Mouse (Mus musculus): ENCODE measurements around the gene Arhgap23.

The Arhgap23 gene

GRCm38 (mm10) chr11:97434704-97435454, 19.5 kb downstream of the Arhgap23 start:
- peak; percentile 86 to 93 for DNase-seq (ENCODE audit: low spot score in 2 of 2)

GRCm38 (mm10) chr11:97435808-97436491, 20.6 kb downstream of the Arhgap23 start:
- peak; percentile 89 for DNase-seq (ENCODE audit: low spot score in 2 of 2)

DNA sequence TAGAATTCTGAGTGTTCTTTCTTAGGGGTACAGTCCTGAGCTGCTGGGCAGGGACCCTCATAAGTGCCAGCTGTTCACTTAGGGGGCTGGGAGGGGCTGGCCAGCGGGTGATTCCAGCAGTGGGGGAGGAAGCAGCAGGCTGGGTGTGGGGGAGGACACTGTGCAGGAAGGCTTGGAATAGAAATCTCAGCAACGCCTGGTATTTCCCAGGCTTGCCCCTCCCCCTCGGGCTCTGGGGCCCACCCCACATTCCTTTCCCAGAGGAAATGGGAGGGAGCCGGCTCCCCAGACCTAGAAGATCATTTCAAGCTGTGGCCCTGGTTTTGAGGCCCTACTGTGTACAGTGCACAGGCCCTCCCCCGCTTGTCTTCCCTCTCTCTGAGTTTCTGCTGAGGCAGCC, 22.4 kb downstream of the Arhgap23 start:
- peak; percentile 58 to 78 for DNase-seq (ENCODE audit: low spot score in 2 of 2)

- DNase-seq (ENCODE audit: low spot score in 2 of 2): no peak
Observed at GRCm38 (mm10) chr11:97438868-97439267, 23.5 kb downstream of the Arhgap23 start.

- peak; percentile 78 to 88 for DNase-seq (ENCODE audit: low spot score in 2 of 2)
Observed at GRCm38 (mm10) chr11:97439935-97440334, 24.6 kb downstream of the Arhgap23 start.

DNA sequence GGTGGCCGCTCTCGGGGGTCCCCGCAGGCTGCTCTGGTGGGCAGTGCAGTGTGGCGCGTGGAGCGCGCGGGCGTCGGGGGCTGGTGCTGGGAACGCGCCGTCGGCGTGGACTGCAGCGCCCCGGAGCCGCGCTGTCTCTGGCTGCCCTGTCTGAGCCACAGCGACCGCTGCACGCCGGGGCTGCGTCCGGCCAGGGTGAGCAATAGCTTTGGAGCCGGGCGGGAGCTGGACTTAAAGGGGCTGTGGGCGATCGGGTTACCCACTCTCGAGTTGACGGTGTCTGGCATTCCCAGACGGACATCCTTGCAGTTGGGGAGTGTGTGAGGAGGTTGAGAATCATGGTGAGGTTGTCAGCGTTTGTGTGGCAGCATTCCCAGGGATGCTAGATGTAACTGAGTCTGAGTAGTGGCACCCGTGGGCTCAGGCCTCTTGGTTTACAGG, 25.1 kb downstream of the Arhgap23 start:
- no peak for DNase-seq (ENCODE audit: low spot score in 2 of 2)

DNA sequence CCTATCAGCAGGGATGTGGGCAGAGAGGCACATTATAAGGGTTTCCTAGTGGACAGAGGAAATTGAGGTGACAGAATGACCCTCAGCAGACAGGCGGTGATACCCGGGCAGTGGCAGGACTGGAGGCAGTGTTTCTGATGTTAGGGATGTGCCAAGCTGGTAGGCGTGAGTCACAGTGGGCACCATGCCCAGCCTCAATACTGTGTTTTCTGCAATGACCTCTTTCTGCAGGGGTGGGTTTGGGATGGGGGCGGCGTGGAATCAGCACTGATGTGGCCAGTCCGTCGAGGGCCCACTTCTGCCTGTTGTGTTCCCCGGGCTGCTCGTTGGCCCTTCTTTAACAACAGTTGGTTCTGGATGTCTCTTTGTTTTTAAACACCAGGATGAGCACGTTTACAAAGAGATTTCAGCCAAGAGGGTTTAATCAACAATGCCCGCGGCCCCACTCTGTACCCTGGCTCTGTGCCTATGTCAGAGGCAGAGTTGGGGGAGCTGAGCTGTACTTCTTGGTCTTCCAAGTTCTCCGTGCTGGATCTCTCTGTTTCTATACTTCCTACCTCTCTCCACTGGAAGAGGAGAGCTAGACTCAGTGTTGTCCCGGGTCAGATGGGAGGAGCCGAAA, 25.8 kb downstream of the Arhgap23 start:
- peak; percentile 52 to 61 for DNase-seq (ENCODE audit: low spot score in 2 of 2)

DNA sequence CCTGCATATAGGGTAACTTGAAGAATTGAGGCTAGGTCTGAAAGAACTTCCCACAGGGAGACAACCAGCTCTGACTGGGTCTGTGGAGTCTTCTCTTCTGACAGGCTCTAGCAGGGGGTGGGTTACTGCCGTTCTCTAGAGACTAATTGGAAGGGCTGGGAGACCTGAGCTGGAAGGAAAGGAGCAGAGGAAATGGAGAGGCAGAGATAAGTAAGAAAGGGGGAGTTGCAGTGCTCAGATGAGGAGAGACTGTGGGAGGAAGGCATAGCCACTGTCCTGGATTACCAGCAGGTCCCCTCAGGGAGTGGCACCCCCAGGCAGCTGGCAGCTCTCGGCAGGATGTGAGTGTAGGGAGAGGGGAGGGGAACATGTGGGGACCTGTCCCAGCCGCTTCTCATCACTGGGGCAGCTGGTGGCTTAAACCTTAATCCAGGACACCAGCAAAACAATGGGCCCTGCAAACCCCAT, 26.4 kb downstream of the Arhgap23 start:
- DNase-seq (ENCODE audit: low spot score in 2 of 2): peak; percentile 37 to 59

- no peak for DNase-seq (ENCODE audit: low spot score in 2 of 2)
Observed at GRCm38 (mm10) chr11:97442891-97443675, 27.8 kb downstream of the Arhgap23 start.

DNA sequence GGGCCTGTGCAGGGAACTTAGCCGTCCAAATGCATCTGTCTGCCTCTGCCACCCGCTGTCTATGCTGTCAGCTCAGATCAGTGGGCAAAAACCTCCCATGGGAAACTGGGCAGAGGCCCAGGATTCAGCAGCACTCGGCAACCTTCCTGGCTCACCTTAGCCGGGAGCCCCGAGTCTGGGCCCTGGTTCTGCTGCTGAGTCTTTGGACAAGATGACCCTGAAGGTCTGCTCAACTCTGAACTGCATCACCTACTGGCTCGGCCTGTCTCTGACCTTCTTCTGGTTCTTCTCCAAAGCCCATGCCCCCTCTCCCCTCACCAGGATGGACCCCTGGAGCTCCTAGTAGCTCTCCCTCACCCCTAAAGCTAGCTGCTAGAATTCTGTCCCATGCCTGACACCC, 30.3 kb downstream of the Arhgap23 start:
- DNase-seq (ENCODE audit: low spot score in 2 of 2): no peak

GRCm38 (mm10) chr11:97445999-97446511, 30.7 kb downstream of the Arhgap23 start:
- DNase-seq (ENCODE audit: low spot score in 2 of 2): no peak

- DNase-seq (ENCODE audit: low spot score in 2 of 2): no peak
Observed at GRCm38 (mm10) chr11:97447979-97448378, 32.6 kb downstream of the Arhgap23 start.

DNA sequence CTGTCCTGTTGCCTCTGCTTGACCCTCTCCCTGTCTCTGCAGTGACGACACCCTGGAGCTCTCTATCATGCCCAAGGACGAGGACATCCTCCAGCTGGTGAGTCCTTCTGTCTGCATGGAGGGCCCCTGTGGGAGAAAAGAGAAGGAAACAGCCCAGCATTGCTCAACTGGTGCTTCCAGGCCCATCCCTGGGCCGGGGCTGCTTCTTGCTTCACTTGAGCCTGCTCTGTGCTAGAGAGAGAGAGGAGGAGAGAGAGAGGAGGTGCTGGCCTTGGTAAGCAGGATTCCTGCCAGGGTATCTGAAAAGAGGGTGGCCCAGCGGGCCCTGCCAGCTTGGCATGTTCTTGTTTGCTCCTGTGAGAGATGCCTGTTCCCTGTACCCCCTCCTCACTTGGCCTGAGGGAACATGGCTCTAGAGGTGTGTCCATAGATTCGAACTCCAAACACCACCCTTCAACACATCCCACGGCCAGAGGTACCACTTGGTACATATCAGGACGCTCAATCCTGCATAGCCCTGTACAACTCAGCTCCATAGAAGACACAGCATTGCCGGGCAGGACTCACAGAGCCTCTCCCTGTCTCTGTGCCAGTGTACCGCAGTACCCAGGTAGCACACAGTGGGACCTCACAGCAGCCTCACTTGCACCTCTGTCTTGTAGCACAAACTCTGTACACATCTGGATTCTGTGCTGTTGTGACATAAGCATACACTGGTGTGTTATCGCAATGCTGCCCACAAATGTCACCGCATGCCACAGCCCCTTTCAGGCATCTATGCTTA, 33.5 kb downstream of the Arhgap23 start:
- DNase-seq (ENCODE audit: low spot score in 2 of 2): peak in 1 of 2 experiments; percentile 65

GRCm38 (mm10) chr11:97449601-97450293, 34.4 kb downstream of the Arhgap23 start:
- DNase-seq (ENCODE audit: low spot score in 2 of 2): peak; percentile 65 to 74

DNA sequence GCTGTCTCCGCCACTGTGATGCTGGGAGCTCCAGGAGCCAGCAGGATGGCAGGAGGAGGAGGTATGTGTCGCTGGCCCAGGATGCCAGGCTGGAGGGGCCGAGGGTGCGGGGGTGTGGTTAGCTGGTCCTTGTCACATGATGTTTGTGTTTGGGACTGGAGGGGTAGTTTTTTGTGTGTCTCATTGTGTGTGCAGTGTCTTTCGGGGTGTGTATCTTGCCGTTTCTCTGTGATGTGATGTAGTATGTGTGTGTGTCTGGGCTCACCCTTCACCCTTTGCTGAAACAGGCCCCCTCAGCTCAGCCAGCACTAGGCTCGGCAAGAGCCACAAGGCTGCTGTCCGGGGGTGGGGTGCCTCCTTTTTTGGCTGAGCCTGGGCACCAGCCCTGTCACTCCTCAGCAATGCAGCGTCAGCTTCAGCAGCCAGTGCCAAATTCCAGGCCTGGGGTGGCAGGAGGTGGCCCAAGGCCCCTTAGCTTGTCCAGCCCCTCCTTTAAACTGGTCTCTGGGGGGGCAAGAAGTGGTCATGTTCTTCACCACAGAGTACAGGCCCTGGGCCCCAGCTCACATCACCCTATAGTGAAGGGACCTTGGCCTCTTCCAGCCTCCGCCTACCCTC, 35.1 kb downstream of the Arhgap23 start:
- no peak for DNase-seq (ENCODE audit: low spot score in 2 of 2)

DNA sequence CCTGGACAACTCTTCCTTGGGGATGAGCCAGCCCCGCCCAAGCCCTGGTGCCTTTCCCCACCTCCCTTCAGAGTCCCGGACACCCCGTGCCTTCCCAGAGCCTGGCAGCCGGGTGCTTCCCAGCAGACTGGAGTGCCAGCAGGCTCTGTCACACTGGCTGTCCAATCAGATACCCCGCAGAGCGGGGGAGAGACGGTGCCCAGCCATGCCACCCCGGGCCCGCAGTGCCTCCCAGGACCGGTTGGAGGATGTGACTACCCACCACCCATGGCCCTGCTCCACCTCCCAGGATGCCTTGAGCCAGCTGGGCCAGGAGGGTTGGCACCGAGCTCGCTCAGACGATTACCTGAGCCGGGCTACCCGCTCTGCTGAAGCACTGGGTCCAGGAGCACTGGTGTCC, 36.3 kb downstream of the Arhgap23 start:
- DNase-seq (ENCODE audit: low spot score in 2 of 2): no peak

DNA sequence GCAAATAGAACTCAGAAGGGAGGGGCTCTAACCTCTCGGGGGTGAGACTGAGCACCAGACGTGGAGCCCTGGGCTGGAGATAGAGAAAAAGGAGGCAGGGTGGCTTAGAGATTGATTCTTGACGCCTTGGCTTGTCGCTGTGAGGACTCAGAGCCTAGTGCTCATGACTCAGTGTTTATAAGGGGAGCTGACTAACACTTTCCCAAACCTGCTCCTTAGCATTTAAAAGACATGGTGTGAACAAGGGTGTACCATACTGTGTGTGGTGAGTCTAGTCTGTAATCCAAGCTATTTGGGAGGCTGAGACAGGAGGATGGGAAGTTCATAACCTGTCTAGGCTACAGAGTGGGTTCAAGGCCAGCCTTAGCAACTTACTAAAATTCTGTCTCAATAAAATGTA, 41.8 kb downstream of the Arhgap23 start:
- no peak for DNase-seq (ENCODE audit: low spot score in 2 of 2)

DNA sequence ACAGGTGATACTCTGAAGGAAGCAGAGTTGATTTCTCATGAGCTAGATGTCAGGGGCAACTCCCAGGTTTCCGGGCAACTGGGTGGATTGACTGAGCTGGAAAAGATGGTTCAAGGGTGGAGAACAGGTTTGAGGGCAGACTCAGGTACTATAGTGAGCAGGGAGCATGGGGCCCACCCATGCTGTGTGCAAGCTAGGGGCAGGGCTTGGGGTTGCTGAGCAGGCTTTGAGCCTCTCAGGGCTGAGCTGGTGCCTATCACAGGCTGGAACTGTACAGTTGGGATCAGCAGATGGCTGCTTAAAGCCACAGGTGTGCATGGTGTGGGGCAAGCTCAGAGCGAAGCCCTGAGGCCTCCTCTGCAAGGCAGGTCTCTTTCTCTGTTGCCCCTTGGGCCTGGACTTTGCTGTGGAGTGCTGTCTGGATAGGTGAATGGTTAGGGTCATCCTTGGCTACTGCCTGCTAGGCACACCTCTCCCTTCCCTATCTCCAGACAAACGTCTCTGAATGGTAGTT, 46.0 kb downstream of the Arhgap23 start:
- DNase-seq (ENCODE audit: low spot score in 2 of 2): no peak

DNA sequence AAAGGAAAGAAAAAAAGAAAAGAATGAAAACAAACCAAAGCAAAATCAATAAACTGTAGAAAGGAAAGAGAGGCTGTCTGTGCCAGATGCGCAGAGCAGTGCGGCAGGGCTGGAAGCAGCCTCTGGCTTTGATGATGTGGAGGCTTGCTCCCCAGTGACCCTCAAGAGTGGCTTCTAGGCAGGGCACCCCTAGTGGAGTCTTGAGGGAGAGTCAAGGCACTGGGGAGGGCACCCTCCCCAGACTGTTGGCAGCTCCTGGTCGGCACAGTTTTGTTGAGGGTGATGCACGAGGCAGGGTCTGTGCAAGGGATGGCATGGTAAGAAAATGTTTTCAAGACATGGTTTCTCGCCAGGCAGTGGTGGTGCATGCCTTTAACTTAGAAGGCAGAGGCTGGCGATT, 47.2 kb downstream of the Arhgap23 start:
- no peak for DNase-seq (ENCODE audit: low spot score in 2 of 2)

All from urinary bladder, postnatal 36 days (tissue).